Mouse (Mus musculus) cerebellum, adult 8-10 months (tissue): ENCODE data around the gene Mxra8.
A peak's percentile ranks its signal among the peaks of the same experiment; 100 is the strongest.

Source experiments
- DNase-seq: peaks from one replicate; pipeline ENCODE4 v3.0.0; 2022

Gene Mxra8

DNA sequence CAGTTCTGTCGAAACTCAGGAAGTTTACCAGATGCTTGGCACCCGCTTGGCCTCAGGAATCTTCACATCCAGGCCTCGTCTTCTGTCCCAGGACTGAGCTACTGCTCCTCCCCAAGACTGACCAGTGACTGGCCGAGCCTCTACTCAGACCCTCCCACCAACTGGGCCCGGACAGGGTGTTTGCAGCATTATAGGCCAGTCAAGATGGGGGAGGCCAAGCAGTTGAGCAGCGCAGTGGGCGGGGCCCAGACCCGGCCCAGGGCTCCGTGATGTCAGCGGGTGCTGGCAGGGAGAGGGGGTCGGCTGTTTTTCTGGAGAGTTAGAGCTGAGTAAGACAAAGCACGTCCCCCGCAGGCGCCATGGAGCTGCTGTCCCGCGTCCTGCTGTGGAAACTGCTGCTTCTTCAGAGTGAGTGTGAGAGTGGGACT, at the start of gene Mxra8:
TSS of gene Mxra8 (plus strand) at position 198 of the 428 bp plus-strand sequence.
- DNase-seq, result peak; percentile 27

DNA sequence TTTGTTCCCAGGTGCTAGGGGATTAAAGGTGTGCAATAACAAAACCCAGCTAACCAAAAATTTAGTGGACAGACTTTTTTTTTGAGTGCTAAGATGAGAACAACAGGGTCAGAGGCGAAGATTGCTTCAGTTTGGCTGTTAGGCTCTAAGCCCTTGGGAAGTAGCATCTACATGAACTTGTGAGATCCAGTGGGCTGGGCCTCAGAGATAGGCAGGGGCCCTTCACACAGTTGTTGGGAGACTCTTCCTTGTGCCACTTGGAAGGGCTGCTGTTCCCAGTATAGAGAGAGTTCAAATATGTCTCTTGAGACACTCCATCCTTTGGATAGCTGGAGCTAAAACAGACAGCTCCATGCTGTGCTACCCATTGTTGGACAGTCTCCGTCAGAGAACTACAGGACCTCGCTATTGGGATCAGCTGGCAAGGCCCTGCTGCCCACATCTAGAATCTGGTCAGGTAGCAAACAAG, 49.4 kb upstream of the Mxra8 start, which contains the start of gene Ankrd65:
TSS of gene Ankrd65 (plus strand) at position 419 of the 469 bp plus-strand sequence.
- no peak for DNase-seq

DNA sequence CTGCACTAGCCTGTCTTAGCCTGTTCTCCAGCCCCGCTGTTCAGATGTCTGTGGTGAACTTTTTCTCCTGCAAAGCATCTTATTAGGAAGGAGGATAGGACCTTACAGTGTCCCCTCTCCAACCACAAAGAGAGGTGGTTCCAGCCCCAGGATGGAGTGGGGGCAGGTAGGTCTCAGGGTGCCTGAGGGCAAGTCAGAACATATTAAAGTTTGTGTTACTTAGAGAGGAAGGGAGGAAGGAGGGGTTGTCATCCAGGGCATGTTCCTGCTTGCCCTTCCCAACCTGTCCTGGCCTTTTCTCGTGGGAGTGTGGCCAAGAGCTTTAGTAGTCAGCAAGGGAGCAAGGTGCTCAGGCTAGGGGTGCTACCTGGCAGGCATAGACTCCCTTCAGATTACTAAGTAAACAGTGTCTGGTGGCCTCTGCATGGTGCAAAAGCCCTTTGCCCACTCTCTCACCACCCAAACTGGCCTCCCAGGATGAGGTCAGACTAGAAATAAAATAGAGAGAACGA, 48.8 kb upstream of the Mxra8 start:
- DNase-seq, result no peak

DNA sequence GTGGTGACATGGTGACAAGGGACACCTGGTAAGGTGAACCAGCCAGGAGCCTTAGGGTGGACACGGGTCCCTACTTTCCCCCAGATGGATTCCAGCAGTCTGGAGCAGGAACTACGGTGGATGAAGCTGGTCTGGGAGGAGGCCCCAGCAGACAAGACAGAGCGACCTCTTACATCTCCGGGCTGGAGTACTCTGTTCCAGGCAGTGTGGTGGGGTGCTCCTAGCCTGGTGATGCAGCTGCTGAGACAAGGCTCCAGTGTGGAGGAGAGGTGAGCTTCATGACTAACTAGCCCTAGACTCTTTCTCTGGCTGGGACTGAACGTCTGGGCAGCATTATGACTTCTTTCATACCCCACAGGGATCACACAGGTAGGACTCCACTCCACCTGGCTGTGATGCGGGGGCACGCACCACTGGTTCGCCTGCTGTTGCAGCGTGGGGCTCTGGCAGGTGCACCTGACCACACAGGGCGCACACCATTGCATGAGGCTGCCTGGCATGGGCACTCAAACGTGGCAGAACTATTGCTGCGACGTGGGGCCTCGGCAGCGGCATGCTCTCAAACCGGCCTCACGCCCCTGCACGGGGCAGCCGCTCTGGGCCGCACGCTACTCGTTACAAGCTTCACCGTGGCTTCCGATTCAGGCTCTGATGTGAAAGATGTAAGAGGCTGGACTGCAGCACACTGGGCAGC, 48.1 kb upstream of the Mxra8 start:
- DNase-seq, result no peak

DNA sequence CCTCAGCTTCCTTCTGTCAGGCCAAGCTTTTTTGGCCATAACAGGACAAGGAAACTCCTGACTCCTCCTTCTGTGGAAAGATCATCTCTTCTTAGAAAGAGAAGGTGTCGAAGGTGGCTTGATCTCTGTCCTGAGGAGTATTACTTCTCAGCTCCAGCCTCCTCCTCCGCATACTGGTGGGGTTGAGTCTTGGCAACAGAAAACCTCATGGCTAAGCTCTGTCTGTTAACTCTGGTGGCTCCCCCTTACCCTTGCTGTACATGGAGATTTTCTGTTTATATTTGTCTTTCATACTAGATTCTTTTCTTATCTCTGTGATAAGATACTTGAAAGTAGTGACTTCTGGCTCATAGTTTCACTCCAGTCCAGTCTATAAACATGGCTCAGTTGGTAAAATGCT, 45.8 kb upstream of the Mxra8 start:
- DNase-seq, result no peak

DNA sequence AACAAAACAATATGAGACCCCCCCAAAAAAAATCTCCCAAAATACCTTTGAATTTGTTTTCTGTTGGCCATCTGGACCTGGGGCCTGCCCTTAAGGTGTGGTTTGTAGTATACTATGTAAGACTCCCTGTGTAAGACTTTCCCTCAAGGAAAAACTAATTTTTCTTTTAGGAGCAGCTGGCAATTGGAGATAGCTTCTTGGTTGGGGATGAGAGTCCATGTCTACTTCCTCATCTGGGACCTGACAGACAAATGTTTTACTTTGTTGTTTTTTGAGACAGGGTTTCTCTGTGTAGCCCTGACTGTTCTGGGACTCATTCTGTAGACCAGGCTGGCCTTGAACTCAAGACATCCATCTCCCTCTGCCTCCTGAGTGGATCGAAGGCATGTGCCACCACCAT, 37.4 kb upstream of the Mxra8 start:
- DNase-seq, result no peak

DNA sequence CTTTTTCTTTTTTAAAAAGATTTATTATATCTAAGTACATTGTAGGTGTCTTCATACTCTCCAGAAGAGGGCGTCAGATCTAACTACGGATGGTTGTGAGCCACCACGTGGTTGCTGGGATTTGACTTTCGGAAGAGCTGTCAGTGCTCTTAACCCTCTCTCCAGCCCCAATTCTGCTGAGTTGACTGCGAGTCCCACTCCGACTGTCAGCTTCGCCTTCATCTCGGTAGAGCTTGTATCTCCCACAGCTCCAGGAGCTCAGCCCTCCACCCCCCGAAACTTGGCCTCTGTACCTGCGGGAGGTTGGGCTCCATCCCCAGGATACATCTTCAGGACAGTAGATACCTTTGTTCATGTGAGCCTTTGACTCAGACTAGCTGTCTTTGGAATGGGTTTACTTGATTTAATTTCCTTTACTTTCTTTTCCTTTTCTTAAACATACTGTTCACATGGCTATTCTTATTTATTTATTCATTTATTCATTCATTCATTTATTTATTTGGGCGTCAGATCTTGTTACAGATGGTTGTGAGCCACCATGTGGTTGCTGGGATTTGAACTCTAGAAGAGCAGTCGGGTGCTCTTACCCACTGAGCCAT, 36.6 kb upstream of the Mxra8 start, which contains the start of gene Mrpl20:
TSS of gene Mrpl20 (plus strand) at position 138 of the 599 bp plus-strand sequence.
- DNase-seq, result no peak

DNA sequence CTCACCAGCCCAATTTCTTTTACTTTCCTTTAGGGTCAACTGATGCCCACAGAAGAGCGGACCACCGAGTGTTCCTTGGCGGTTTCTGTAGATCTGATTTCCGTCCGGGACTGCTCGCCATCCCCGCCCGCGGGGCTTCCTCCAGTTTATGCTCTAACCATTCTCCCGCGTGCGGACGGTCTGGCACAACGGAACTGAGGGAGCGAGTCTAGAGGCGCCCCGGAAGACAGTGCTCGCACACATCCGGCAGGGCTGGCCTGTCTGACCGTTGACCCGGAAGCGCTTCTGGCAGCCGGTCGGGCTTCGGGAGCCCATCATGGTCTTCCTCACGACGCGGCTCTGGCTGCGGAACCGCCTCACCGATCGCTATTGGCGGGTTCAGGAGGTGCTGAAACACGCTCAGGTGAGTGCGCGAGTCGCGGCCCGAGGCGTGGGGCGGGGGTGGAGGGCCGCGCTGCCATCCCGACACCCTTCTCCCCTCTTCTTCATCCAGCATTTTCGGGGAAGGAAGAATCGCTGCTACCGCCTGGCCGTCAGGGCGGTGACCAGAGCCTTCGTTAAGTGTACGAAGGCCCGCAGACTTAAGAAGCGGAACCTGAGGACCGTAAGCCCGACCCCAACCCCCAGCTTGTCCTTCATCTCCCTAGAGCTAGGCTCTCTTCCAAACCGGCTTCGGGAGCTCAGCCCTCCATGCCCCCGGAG, 36.0 kb upstream of the Mxra8 start:
- peak; percentile 97 for DNase-seq

DNA sequence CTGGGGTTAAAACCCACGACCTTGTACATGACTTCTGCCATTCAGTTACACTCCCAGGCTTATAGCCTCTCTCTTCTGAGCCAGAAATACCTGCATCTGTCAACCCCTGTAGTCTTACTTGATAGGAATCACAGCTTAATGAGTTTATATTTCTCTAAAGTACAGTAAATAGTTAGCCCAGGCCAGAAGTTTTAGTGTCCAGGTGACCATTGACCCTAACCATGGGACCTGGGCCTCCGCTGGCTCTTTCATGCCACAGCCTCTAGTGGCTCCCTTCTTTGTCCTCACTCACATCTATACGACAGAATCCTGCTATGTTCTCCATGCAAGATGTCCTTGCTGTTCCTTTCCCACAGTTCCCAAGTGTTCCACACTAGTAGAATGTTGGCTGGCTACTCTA, 31.6 kb upstream of the Mxra8 start:
- DNase-seq, result no peak

DNA sequence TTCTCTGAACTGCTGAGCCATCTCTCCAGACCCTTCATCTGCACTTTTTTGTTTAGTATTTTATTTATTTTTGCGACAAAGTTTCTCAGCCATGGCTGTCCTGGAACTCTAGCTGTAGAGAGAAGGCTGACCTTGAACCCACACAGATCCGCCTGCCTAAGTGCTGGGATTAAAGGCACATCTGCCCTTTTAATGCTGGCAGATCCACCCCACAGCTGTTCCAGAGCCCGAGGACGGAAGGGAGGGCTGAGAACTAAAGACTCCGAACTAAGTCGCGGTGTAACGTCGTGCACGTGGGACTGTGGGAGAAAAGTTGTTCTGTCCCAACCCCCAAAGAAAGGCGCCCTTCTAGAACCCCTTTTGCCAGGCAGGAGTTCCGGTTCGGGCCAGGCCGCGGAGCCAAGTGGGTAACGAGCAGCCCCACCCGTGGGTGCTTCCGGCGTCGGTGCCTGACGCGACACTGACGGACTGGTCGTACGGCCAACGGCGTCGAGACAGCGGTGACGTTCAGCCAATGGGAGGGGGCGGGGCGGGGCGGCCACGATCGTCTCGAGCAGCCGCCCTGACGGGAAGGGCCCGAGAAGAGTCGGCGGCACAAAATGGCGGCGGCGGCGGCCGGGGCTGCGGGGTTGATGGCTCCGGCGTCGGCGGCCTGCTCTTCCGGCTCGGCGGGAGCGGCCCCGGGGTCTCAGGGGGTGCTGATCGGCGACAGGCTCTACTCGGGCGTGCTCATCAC, 27.4 kb upstream of the Mxra8 start, which contains the start of gene Ccnl2:
TSS of gene Ccnl2 (plus strand) at position 561 of the 736 bp plus-strand sequence.
- peak; percentile 85 for DNase-seq

DNA sequence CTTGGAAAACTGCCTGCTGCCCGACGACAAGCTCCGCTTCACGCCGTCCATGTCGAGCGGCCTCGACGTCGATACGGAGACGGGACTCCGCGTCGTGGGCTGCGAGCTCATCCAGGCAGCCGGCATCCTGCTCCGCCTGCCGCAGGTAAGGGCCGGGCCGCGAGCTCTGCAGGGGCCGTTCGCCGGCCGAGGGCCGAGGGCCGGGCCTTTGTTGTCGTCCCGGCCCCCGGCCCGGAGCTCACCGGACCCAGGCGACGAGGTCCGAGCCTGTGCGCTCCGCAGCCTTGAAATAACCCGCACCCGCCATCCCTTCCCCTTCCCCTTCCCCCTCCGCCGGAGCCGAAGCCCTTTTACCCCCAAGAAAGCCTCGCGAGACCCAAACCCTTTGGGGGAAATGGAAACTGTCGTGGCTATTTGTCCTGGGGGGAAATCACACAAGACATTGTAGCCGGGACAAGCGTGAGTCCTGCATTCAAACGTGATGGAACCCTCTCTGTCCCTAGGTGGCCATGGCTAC, 26.8 kb upstream of the Mxra8 start:
- DNase-seq, result no peak

DNA sequence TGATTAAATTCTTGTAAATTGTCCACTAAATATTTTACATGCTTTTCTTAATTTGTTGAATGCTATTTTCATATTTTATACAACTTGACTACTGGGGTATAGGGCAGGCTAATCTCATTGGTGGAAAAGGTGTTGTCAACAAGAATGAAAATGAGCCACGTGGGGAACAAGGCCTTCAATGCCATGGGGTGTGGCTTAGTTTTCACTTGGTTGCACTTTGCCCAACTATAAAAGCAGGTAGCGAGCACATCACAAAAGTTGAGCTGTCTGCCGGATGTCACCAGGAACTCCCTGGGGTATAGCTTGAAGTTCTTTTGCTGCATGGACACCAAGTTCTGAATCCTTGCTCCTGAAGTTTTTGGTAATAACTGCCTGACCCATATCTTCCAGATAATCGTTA, 21.9 kb upstream of the Mxra8 start:
- DNase-seq, result no peak

DNA sequence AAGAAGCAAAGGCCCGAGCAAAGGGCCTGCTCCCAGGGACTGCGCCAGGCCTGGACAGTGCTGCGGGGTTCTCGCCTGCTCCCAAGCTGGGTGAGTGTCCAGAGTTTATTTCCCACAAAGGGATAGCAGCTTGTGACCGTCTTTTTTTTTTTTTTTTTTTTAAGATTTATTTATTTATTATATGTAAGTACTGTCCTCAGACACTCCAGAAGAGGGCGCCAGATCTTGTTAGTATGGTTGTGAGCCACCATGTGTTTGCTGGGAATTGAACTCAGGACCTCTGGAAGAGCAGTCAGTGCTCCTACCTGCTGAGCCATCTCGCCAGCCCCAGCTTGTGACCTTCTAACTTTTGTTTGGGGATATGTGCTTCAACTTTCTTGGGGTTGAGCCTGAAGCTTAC, 18.5 kb upstream of the Mxra8 start:
- DNase-seq, result no peak

DNA sequence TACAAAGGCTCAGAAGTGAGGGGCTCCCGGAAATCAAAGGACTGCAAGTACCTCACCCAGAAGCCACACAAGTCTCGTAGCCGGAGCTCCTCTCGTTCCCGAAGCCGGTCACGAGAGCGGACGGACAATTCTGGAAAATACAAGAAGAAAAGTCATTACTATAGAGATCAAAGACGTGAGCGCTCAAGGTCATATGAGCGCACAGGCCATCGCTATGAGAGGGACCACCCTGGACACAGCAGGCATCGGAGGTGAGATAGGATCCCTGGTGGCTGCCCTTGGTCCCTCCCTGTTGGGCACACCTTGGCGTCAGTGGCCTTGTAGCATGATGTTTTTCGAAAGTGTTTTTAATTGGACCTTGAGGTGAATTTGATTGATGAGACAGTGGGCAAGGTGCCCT, 16.0 kb upstream of the Mxra8 start:
- no peak for DNase-seq

DNA sequence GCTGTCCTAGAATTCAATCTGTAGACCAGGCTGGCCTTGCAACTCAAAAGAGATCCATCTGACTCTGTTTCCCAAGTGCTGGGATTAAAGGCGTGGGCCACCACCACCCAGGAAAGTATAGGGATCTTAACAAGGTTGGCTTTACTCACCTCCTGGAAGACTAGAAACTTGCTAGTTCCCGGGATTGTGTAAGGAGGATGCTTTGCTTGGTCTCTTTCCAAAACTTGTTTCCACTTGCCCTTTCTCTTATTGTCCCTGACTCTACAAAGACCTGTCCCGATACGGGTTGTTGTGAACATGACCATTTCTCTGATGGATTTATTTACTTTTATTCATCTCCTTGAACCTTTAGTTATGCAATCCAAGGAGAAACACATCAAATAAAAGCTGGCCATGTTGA, 9.6 kb upstream of the Mxra8 start:
- DNase-seq, result no peak

DNA sequence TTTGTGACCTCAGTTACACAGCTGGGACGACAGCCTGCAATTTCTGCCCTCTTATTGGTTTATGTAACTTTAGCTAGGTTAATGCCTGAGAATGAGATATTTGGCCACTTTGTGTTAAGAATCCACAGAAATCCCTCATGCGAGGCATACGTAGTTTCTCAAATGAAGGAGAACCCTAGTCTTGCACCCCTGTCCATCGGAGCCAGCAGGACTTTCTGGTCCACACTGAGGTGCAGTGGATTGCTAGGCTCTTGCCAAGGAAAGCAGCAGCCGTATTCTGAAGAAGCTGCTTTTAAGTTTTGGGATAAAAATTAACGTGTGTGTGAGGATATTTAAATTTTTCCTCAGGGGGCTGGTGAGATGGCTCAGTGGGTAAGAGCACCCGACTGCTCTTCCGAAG, 8.9 kb upstream of the Mxra8 start:
- DNase-seq, result no peak

DNA sequence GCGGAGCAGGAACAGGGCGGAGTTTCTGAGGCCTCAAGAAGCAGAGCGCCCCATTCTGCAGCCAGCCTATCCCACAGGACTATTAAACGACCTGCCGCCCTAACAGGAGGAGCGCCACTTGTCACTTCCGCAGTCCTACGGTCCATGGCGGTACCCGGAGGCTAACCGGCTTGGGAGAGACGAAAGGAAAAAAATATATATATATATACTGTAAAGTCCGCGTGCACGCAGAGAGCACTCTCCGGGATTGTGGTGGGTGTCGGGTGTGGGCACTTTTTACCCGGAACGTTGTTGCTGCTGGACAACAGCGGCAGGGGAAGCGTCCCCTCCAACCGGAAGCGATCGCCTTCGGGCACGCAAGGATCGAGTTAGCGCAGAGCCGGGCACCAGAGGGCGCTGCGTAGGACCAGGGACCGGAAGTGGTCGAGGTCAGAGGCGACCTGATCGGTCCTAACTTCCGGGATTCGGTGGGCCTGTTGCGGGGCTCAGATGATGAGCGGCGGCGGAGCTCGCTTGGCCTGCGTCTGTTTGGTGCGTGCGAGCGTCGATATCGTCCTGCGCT, 8.2 kb upstream of the Mxra8 start, which contains the start of gene Aurkaip1:
TSS of gene Aurkaip1 (plus strand) at position 68 of the 562 bp plus-strand sequence.
- peak; percentile 94 for DNase-seq

DNA sequence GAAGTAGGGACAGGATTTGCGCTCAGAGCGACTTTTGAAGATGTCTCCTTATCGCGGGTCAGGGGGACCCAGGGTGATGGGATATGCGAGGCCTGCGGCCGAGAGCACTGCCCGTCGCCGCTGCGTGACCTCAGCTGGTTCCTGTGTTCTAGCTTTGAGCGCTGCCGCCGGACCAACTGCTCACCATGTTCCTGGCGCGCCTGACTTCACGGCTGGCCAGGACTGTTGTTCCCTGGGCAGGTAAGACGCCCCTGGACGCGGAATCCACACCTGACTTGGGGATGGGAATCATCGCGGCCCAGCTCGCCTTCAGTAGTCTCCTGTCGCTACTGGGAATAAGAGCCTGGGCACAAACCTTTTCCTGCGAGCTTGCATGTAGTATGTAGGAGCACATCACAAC, 7.6 kb upstream of the Mxra8 start:
- DNase-seq, result no peak

DNA sequence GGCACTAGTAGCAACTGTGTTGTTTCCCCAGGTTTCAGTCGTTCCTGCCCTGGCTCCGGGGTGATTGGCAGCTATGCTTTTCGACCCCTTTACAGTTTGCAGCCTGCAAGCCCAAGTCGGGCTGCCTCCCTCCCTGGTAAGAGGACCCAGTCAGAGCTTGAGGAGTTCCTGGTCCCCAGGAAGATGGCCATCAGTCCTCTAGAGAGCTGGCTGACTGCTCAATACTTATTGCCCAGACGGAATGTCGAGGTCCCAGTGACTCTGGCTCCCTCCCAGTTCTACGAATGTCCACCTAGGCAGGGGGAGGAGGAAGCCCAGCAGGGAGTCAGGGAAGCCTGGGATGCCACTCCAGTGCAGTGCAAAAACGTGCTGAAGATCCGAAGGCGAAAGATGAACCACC, 7.2 kb upstream of the Mxra8 start:
- DNase-seq, result no peak

DNA sequence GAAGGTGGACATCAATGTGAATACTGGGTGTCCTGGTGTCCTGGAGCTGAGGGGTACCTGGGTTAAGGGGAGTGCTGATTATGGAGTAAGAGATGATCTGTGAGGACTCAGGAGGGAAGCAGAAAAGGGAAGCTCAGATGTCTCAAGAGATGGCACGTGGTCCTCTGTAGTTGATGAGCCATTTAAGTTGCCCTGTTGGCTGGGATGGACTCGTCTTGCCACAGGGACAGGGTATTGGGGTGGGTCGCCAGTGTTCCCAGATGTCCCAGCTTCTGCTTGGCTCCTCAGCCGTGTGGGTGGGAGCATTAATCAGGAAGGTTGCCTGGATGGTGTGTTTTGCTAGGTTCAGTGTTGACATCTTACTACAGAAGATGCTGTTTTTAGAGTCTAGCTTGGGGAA, 6.2 kb upstream of the Mxra8 start:
- no peak for DNase-seq

DNA sequence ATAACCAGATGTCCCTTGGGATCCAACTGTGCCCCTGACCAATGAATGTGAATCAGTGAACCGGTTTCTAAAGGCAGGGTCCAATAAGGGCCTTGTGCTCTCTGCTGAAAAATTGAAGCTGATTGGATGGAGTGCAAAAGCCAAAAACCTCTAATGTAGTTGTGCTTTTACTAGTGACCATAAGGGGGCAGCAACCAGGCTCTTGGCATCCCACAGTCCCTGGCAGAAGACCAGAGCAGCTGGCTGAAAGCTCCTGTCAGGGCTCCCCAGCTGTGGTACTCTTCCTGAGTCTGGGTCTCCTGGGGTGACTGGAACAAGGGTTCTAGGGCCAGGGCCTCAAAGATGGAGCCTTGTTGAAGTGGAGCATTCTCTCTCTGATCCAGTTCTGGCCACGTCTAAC, 5.6 kb upstream of the Mxra8 start:
- peak; percentile 64 for DNase-seq

DNA sequence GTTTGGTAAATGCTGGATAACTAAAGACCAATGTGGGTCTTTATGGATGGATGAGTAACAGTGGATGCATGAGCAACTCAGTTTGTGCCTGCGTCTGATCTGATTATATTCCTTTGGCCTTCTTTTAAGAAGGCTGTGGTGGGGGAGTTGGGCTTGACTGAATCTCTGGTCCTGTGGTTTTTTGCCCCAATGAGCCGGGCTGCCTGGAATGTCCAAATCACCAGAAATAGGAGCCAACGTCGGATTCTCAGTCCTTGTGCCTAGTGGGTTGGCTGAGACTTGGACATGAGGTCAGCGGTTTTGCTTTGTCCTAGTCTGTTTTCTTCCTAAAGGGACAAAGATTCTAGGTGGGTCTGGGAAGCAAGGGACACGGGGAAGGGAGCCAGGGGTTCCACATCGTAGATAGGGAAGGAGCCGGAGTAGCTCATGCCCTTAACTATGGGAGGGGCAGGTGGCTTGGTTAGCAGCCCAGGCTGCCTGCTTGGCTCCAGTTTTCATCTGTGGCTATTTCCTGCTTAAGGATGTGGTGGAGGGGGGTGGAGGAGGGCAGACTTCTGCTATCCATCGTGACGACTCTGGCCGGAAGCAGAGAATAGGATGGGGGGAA, 2.0 kb upstream of the Mxra8 start:
- no peak for DNase-seq
